Mouse (Mus musculus) embryonic facial prominence, embryonic 13.5 days (tissue): ENCODE results near the gene Sowahb. TPM values are rescaled to one million over a fixed set of nuclear protein-coding genes. Genes with fewer than 3 reads are reported as not detected.
"Not testable (repeated sequence)": the region's sequence is repeated elsewhere in the genome, so short reads cannot be mapped to it uniquely, and the experiment has no call there.

Experiments
- ATAC-seq: fragments of 200-750 bp; cut with Nextera tagmentation; 2 replicates; pipeline ENCODE4 v1.8.0; 2017; ENCODE audit warnings: low read depth; ENCODE audit not compliant: insufficient number of reproducible peaks, insufficient read depth, low FRiP score, low TSS enrichment
- H3K27ac ChIP-seq: fragments of 300-500 bp; sonication (generic); 2 replicates; pipeline ENCODE4 v1.5.1; 2015; ENCODE audit warnings: moderate library complexity, mild to moderate bottlenecking, inconsistent platforms
- H3K27me3 ChIP-seq: fragments of 300-500 bp; sonication (generic); 2 replicates; pipeline ENCODE4 v1.6.1; 2015; ENCODE audit warnings: mild to moderate bottlenecking, inconsistent platforms
- H3K36me3 ChIP-seq: fragments of 300-500 bp; sonication (generic); 2 replicates; pipeline ENCODE4 v1.6.1; 2015; ENCODE audit warnings: mild to moderate bottlenecking, inconsistent platforms
- H3K4me1 ChIP-seq: fragments of 300-500 bp; sonication (generic); 2 replicates; pipeline ENCODE4 v1.6.1; 2015; ENCODE audit warnings: inconsistent platforms
- H3K4me2 ChIP-seq: fragments of 300-500 bp; sonication (generic); 2 replicates; pipeline ENCODE4 v1.6.1; 2015; ENCODE audit warnings: moderate library complexity, mild to moderate bottlenecking, inconsistent platforms
- H3K4me3 ChIP-seq: fragments of 300-500 bp; sonication (generic); 2 replicates; pipeline ENCODE4 v1.5.1; 2015; ENCODE audit warnings: mild to moderate bottlenecking, inconsistent platforms
- H3K9ac ChIP-seq: fragments of 300-500 bp; sonication (generic); 2 replicates; pipeline ENCODE4 v1.6.1; 2015; ENCODE audit warnings: mild to moderate bottlenecking, inconsistent platforms
- H3K9me3 ChIP-seq: fragments of 300-500 bp; sonication (generic); 2 replicates; pipeline ENCODE4 v1.6.1; 2016; ENCODE audit warnings: inconsistent platforms
- WGBS: fragments of 180-500 bp; shearing (Covaris S2); methylation state at CpG from one replicate; pipeline ENCODE4 v1.1.7; 2015; ENCODE audit warnings: mixed read lengths; 5-methylcytosine and 5-hydroxymethylcytosine counted together
- polyA plus RNA-seq: library from polyadenylated mRNA; unstranded; fragments of >200 nt; fragmentation: Nextera tagmentation; extraction: Ambion mirVana; gene quantifications from 2 replicates; pipeline ENCODE4 v1.2.1, GENCODE M21; 2015

The Sowahb gene
- polyA plus RNA-seq, 1 experiment from 2014 or later: 0.59 TPM

DNA sequence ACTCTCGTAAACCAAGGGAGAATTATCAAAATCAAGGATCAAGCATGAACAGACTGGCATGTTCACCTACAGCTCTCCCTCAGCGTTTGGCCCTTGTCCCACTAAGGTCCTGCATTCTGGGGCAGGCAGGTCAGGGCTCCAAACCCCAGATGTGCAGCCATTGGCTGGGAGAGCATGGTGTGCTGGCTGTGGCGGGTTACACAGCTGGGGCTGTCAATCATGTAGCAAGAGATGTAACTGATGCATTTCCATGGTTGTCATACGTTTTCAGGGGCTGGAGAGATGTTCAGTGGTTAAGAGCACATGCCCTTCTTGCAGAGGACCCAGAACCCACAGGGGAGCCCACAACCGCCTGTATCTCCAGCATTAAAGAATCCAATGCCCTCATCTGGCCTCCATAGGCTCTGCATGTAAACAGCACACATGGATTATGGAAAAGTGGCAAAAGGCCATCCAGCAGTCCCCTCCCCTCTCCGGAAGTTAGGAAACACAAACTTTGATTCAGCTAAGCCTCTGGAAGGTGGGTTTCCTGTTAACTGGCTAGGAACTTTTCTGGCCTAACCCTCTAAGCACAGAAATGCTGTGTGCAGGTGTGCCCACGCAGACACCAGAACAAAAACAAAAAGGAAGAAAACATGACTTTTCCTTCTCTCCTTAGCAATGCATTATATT is 22.6 kb downstream of the Sowahb start:
- H3K4me3 ChIP-seq: no peak overlapping the region
- ATAC-seq: peak; percentile 45; the same call in 1 of the 2 replicates
- H3K4me2 ChIP-seq: no peak overlapping the region
- no peaks in the 10 kb centered on the region for H3K27me3 ChIP-seq
- no peak overlapping the region for H3K9ac ChIP-seq
- no peaks in the 10 kb centered on the region for H3K36me3 ChIP-seq
- H3K27ac ChIP-seq: peak overlapping the region; percentile 16; the same call in 1 of the 2 replicates
- peaks cover 45% of the 10 kb centered on the region for H3K4me1 ChIP-seq
- no peaks in the 10 kb centered on the region for H3K9me3 ChIP-seq
- 42% methylated on average over 7 of the region's 7 CpGs for WGBS

DNA sequence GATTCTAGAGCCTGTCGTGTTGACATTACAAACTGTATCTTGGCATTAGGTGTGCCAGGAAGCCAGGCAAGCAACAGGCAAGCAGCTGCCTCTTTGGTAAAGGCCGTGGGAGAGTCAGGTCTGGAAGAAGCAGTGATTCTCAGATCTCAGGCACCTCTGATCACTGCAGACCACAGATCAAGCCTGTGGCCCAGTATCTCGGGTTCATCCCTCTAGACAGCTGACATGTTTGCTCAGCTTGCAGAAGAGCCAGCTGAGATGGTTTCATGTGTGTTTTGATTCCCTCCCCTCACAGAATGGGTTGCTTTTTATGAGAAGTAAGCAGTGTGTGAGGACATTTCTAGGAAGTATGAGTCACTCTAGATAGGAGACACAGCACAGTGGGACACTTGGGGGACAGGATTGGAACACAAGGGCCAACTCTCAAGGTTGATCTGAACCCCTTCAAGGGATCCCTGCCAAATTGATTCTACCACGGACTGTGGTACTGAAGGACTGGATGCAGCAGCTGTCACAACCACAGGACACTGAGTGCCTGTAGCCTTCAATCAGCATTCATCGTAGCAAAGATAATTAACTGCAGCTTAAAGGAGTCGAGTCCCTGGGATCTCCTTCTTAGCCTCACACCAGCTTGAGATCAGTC is 24.7 kb downstream of the Sowahb start:
- 45% methylated on average over 6 of the region's 6 CpGs for WGBS
- Histone ChIP-seq H3K4me1 (peaks cover 26% of the 10 kb centered on the region), H3K4me3 (no peak overlapping the region), H3K27me3 (no peaks in the 10 kb centered on the region), H3K9me3 (no peaks in the 10 kb centered on the region), H3K27ac (0 out of 2 replicates have a peak overlapping the region, but pooled peaks have one; percentile 4), H3K36me3 (no peaks in the 10 kb centered on the region), H3K9ac (no peak overlapping the region), H3K4me2 (no peak overlapping the region)
- ATAC-seq: no peak

- H3K4me2 ChIP-seq, H3K36me3 ChIP-seq, H3K9ac ChIP-seq, H3K27me3 ChIP-seq, H3K4me3 ChIP-seq, ATAC-seq, H3K9me3 ChIP-seq, H3K27ac ChIP-seq: not testable (repeated sequence)
- 97% methylated on average over 10 of the region's 10 CpGs for WGBS
- H3K4me1 ChIP-seq: peaks cover 17% of the 10 kb centered on the region
Observed at GRCm38 (mm10) chr5:93019207-93019606, 25.6 kb downstream of the Sowahb start.

- H3K27me3 ChIP-seq: no peaks in the 10 kb centered on the region
- no peak overlapping the region for H3K27ac ChIP-seq
- peaks cover 15% of the 10 kb centered on the region for H3K4me1 ChIP-seq
- no peaks in the 10 kb centered on the region for H3K9me3 ChIP-seq
- H3K36me3 ChIP-seq: no peaks in the 10 kb centered on the region
- ATAC-seq: no peak
- H3K4me3 ChIP-seq: no peak overlapping the region
- no peak overlapping the region for H3K9ac ChIP-seq
- WGBS: 53% methylated on average over 3 of the region's 3 CpGs
- no peak overlapping the region for H3K4me2 ChIP-seq
Observed at GRCm38 (mm10) chr5:93017678-93018077, 27.1 kb downstream of the Sowahb start.

GRCm38 (mm10) chr5:93008256-93008655 is 36.6 kb downstream of the Sowahb start:
- Histone ChIP-seq H3K4me2 (no peak overlapping the region), H3K4me1 (peaks cover 10% of the 10 kb centered on the region; the same call in 1 of the 2 replicates), H3K36me3 (no peaks in the 10 kb centered on the region), H3K9me3 (no peaks in the 10 kb centered on the region), H3K4me3 (no peak overlapping the region), H3K27me3 (no peaks in the 10 kb centered on the region), H3K27ac (no peak overlapping the region), H3K9ac (no peak overlapping the region)
- WGBS: 92% methylated on average over 9 of the region's 9 CpGs
- ATAC-seq: no peak

DNA sequence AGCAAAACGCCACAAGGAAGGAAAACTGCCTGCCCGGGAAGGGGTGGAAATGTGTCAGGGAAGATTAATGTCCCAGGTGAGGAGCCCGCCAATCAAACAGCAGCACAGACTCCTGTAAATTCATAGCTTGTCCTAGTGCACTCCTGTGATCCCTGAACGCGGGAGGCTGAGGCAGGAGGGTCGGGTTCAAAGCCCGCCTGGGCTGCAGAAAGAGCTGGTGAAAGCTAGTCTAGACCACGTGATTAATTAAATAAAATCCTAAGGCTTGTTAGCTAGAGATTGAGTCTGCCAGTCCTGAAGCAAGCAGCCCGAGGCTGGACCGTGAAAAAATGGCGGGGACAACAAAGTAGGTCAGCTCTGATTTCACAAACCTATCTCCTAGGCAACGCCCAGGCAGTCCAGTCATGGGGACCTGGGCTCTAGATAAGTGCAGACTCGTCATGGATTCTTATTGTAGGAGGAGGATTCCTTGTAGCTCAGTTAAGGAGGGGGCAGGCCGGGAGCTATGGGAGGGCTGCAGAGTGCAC is 38.9 kb downstream of the Sowahb start:
- peak; percentile 12; the same call in 1 of the 2 replicates for ATAC-seq
- H3K36me3 ChIP-seq: no peaks in the 10 kb centered on the region
- peaks cover 17% of the 10 kb centered on the region for H3K4me1 ChIP-seq
- H3K4me2 ChIP-seq: peak overlapping the region; percentile 54
- peak overlapping the region; percentile 49; the same call in 1 of the 2 replicates for H3K27ac ChIP-seq
- 33% methylated on average over 14 of the region's 14 CpGs for whole genome bisulfite sequencing
- no peaks in the 10 kb centered on the region for H3K9me3 ChIP-seq
- H3K4me3 ChIP-seq: peak overlapping the region; percentile 26
- H3K9ac ChIP-seq: peak overlapping the region; percentile 54
- no peaks in the 10 kb centered on the region for H3K27me3 ChIP-seq

DNA sequence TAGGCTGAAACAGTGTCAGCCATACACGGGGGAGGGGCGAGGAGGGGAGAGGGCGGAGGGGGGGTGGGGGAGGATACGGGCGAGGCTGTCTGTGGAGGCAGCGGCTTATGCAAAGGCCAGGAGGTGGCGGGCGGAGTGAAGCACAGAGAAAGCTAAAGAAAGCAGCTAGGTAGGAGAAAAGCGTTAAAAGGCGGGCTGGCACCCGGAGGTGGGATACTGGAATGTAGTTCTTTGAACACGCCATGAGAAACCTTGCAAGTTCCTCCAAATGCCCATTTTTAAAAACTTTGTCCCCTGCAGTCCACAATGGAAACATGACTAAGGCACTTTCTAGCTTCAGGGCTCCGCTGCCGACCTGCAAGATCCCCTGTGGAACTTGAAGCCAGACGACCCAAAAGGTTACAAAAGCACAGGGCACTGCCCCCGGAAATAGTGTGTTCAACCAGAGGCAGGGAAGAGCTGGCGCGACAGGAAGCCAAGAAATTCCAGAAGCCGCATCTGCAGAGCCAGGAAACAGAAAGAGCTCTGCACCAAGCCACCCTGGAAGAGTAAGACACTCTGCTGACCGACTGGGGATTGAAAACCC is 39.5 kb downstream of the Sowahb start:
- Histone ChIP-seq H3K27me3 (no peaks in the 10 kb centered on the region), H3K27ac (peak overlapping the region; percentile 49; the same call in 1 of the 2 replicates), H3K9me3 (no peaks in the 10 kb centered on the region), H3K4me3 (peak overlapping the region; percentile 26), H3K9ac (peak overlapping the region; percentile 54), H3K4me1 (peaks cover 23% of the 10 kb centered on the region), H3K36me3 (no peaks in the 10 kb centered on the region), H3K4me2 (peak overlapping the region; percentile 54)
- 6% methylated on average over 20 of the region's 20 CpGs for WGBS
- ATAC-seq: no peak

DNA sequence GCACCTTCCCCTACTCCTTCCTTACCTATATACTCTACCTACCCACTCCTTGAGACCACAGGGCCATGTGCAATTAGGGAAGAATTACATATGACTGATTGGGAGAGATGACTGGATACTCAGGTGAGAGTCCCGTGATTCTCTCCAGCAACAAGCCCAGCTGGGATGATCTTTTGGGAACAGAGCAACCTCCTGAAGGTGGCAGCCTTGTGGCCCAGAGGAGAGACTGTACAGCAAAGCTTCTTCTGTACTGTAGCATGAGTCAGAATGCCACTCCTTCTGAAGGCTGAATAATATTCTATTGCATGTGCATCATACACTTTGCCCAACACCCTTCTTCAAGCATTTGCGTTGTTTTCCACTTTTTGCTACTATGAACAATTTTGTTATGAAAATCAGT is 42.2 kb downstream of the Sowahb start:
- peaks cover 41% of the 10 kb centered on the region for H3K4me1 ChIP-seq

GRCm38 (mm10) chr5:93000774-93001757 is 43.8 kb downstream of the Sowahb start:
- Histone ChIP-seq H3K4me3 (no peak overlapping the region), H3K36me3 (no peaks in the 10 kb centered on the region), H3K9ac (0 out of 2 replicates have a peak overlapping the region, but pooled peaks have one; percentile 2), H3K4me2 (no peak overlapping the region), H3K9me3 (no peaks in the 10 kb centered on the region), H3K27me3 (no peaks in the 10 kb centered on the region), H3K27ac (peak overlapping the region; percentile 86), H3K4me1 (peaks cover 55% of the 10 kb centered on the region)
- WGBS: 42% methylated on average over 17 of the region's 17 CpGs
- ATAC-seq: no peak

More for the DNA sequence above, 42.2 kb downstream of the Sowahb start:
- Histone ChIP-seq H3K4me3 (no peak overlapping the region), H3K27ac (no peak overlapping the region), H3K9me3 (no peaks in the 10 kb centered on the region), H3K4me2 (no peak overlapping the region), H3K36me3 (no peaks in the 10 kb centered on the region), H3K9ac (no peak overlapping the region), H3K27me3 (no peaks in the 10 kb centered on the region)
- ATAC-seq: no peak
- WGBS: 90% methylated on average over 2 of the region's 2 CpGs

- Histone ChIP-seq H3K4me1 (peaks cover 46% of the 10 kb centered on the region), H3K27me3 (no peaks in the 10 kb centered on the region), H3K4me3 (no peak overlapping the region), H3K9ac (no peak overlapping the region), H3K36me3 (no peaks in the 10 kb centered on the region), H3K27ac (peak overlapping the region; percentile 62), H3K4me2 (no peak overlapping the region), H3K9me3 (no peaks in the 10 kb centered on the region)
- WGBS: 71% methylated on average over 6 of the region's 6 CpGs
- no peak for ATAC-seq
Observed at GRCm38 (mm10) chr5:93000060-93000459, 44.8 kb downstream of the Sowahb start.
